Mouse (Mus musculus): ENCODE data around the gene Itk. TPM values are rescaled to one million over a fixed set of nuclear protein-coding genes. Genes with fewer than 3 reads are reported as not detected.

The Itk gene
- total RNA-seq, 2 experiments from 2014 or later = 0.26 to 3.5 TPM

GRCm38 (mm10) chr11:46363864-46364263 lies 25.5 kb downstream of the Itk start:
- intact Hi-C loops (cut with DNase I) = no loop called here
- no peak for DNase-seq

DNA sequence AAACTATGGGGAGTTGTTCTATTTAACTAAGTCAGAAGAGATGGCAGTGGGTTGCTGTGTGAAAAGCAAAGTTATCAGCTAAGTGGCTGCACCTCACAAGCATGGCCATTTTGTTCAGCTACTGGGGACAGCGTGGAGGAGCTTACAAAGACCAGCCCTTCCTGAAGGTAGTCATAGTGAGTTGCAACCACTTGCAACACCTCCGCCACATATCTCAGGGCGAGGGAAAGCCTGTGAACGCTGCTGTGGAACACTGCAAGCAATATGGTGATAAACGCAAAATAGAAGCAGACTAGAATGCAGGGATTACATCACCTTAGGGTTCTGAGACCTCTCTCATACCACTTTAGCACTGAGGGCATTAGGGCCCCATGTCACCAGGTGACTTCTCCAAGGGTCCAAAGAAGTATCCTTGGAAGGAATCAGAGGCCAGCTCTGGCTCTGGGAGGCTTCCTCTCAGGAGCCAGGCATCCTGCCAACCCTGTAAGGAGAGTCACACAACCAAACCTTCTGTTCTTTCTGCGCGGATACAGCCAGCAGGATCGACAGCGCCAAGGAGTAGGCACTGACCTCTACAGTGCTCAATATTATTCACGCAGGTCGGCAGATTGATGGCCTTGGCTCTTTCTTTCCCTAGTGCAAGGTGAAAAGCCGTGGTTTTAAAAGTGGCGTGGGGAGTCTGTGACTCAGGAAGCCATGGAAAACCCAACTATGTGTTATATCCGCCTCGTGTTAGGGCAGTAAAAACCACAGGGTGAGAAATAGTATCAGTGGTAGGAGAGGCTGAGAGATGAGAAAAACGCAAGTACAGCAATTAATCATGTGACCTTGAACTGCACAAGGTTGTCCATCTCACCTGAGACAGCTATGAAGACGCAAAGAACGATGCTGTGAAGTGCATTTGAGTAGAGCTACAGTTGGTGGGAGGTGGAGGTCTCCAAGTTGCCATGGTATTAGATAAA lies 27.0 kb downstream of the Itk start:
- DNase-seq = no peak
- intact Hi-C loops (cut with DNase I) = no loop called here

- DNase-seq = no peak
- intact Hi-C loops (cut with DNase I) = no loop called here
Measured at GRCm38 (mm10) chr11:46360991-46361665, 28.2 kb downstream of the Itk start.

DNA sequence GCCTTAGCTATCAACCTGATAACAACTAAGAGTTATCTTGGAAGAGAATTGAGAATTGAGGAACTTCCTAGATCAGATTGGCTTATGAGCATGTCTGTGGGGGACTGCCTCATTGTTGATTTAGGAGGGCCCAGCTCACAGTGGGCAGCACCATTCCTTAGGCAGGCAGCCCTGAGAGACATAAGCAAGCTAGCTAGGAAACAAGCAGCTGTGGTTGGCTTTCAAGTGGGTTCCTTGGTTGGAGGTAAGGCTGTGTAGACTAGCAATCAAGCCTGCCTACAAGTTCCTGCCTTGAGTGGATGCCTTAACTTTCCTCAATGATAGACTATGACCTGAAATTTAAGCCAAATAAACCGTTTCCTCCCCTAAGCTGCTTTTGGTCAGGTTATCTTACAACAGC lies 30.9 kb downstream of the Itk start:
- intact Hi-C loops (cut with DNase I) = no loop called here
- DNase-seq = no peak

DNA sequence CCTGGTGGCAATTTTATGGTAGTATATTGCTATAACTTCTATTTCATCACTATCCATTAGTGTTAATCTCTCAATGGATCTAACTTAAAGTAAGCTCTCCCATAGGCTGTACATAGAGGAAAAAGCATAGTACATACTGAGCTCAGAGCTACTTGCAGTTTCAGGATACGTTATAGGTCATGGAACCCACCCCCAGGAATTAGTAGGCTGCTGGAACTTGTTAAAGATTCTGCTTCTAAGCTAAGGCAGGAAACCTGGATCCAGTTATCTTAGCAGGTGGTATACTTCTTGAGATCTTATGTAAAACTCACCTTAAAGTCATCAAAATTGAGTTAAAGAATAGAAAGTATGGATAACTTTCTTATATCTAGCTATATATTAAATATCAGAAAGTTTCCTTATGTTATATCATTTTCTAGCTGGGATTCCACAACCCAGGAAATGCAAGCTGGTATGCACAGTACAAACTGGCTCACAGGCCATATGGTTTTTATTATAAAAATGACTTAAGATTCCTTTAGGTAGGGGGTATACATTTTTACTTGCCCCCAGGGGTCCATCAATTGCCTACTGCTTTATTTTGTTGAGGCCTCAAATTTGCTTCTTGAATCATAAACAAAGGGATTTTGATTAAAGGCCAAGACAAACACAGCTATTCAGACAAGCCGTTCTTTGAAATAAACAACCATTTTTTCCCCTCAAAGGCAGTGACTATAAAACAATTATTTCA lies 39.5 kb downstream of the Itk start:
- no peak for DNase-seq

GRCm38 (mm10) chr11:46348416-46348815 lies 40.9 kb downstream of the Itk start:
- DNase-seq = no peak
- intact Hi-C loops (cut with DNase I) = no loop called here

More for the DNA sequence above, 39.5 kb downstream of the Itk start:
- intact Hi-C loops (cut with DNase I) = no loop called here

DNA sequence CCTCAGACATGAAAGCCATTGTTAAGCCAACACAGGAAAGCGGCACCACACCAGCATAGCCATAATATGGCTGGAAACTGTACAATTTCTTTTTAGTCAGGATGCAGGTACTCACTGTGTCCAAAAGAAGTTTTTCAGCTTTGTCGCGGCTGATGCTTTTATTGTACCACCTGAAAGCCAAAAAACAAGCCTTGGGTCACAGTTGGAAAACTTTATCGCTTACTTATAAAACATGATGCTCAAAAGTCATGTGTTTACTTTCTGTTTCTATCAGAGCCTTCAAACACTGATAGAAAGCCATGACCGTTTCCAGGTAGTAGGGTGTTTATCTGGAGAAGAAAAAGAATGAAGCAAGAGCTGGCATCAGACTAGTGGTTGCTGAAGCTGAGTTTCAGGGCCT lies 41.6 kb downstream of the Itk start:
- DNase-seq = no peak

GRCm38 (mm10) chr11:46343886-46344546 lies 45.3 kb downstream of the Itk start:
- intact Hi-C loops (cut with DNase I) = no loop called here
- no peak for DNase-seq

More for the DNA sequence above, 41.6 kb downstream of the Itk start:
- intact Hi-C loops (cut with DNase I) = no loop called here

GRCm38 (mm10) chr11:46341960-46342359 lies 47.4 kb downstream of the Itk start:
- intact Hi-C loops (cut with DNase I) = no loop called here
- DNase-seq = no peak

- intact Hi-C loops (cut with DNase I) = no loop called here
- DNase-seq = no peak
Measured at GRCm38 (mm10) chr11:46336020-46336419, 53.3 kb downstream of the Itk start.

GRCm38 (mm10) chr11:46332217-46332616 lies 57.1 kb downstream of the Itk start:
- DNase-seq = no peak
- intact Hi-C loops (cut with DNase I) = no loop called here

DNA sequence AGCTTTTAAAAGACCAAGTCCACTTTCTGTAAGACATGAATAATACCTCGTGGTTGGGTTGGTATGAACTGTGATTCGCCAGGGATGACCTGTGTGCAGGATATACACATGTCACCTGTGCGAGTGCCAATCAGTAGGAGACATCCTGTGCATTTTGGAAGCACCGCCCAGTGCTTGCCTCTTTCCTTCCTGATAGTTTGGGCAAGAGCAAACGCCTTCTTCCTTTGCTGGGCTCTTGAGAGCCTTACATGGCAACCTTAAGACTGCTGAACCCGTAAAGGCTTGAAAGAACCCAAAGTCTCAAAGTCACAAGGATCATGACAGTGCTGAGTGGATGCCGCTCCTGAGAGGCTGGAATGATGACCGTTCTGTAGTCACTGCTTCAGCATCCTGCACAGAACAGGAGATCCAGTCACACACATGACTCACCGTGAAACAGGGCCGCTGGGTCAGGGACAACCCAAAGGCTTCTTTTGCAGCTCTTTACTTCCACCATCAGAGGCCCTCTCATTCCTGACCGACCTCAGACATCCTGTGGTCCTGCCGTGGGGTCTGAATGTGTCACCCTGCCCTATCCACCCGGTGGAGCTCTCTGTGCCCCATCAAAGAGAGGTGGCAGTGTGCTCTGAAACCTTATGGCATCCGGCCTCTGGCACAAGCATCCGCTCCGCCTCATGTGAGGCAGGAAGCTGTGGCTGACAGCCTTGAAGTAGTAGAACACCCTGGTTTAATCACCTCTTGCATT lies 62.9 kb downstream of the Itk start:
- intact Hi-C loops (cut with DNase I) = no loop called here

DNA sequence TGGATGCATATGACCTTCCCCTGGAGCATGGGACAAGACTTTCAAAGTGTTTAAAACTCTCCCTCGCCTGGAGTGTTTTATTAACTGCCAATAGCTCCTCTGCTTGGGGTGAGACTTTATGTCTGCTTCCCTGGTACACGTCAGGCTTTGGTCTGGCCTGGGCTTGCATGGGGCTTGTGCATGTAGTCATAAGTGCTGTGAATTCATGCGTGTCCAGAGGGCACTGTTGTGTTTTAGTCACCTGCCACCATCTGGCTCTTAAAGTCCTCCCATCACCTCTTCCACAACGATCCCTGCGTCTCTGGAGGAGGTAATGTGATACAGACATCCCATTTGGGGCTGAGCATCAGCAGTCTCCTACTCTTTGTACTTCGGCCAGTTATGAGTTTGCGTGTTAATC lies 67.8 kb downstream of the Itk start:
- intact Hi-C loops (cut with DNase I) = no loop called here
- no peak for DNase-seq

More for the DNA sequence above, 62.9 kb downstream of the Itk start:
- DNase-seq = no peak

GRCm38 (mm10) chr11:46314534-46314933 lies 74.8 kb downstream of the Itk start:
- no peak for DNase-seq
- intact Hi-C loops (cut with DNase I) = no loop called here

- no peak for DNase-seq
- intact Hi-C loops (cut with DNase I) = no loop called here
Measured at GRCm38 (mm10) chr11:46313851-46314250, 75.5 kb downstream of the Itk start.

GRCm38 (mm10) chr11:46312523-46313035 lies 76.7 kb downstream of the Itk start, which contains the start of gene Cyfip2:
Gene Cyfip2 (minus strand): TSS chr11:46312859.
- DNase-seq = peak; percentile 5 to 8
- intact Hi-C loops (cut with DNase I) = no loop called here

DNA sequence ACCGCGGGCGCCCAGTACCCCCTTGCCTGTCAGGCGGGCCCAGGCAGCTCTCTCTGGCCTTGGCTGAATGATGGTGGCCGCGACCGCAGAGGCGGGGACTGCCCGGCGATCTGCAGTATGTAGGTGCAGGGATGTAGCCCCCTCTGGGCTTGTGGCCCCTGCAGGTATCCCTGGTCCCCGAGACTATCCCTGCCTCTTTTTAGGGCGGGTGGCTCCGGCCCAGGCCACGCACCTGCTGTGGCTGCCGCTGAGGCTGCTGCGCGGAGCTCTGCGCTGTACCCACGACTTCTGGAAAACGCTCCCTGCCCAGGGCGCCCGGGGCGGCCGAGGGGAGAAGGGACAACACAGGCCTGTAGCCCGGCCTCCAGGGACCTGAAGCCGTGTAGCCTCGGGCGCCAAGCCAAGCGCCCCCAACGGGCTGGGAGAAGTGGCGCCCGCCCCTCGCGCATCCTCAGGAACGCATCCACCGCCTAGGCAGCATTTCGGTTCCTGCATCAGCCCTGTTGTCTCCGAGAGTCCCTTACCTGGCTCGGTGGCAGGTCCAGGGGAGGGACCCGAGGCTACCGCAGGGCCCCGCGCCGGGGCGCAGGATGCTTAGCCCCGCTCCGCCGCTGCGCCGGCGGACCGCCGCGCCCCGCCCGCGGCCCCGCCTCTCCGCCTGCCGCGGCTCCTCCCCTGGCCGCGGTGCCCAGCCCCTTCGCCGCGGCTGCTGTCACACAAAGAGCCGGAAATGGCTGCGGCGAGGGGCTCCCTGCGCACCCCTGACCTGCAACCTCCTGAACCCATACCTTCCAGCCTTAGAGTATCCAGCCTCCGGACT lies 77.4 kb downstream of the Itk start:
- DNase-seq = peak; percentile 62
- intact Hi-C loops (cut with DNase I) = no loop called here

DNA sequence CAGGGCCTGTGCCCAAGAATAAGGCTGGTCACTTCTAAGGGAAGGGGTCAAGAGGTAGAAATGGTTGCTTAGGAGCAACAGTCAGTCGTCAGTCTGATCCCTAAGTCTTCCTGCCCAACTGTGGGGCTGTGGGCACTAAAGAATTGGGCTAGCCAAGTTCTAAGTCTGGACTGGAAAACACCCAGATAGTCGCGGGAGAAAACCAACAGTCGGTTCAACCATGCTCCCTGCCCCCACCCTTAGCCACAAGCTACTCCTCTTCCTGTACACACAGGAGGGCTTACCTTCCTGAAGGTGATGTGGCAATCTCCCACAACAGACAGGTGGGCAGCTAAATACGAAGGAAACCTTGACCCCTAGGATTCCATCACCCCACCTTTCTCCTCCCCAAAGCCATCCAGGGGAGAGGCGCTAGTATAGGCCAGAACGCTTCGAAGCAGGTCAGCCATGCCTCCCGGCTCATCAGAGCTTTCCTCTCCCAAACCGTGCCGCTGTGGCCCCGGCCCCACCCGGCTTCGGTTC lies 78.1 kb downstream of the Itk start:
- intact Hi-C loops (cut with DNase I) = no loop called here
- DNase-seq = no peak

All from heart, postnatal 14 days (tissue).